Mouse (Mus musculus): ENCODE data around the gene Zfp420. TPM values are rescaled to one million over a fixed set of nuclear protein-coding genes. Genes with fewer than 3 reads are reported as not detected.

Zfp420 gene
- total and polyA plus RNA-seq, 2 experiments: 0.50 to 2.8 TPM

GRCm38 (mm10) chr7:29912172-29912571 lies 52.4 kb downstream of the Zfp420 start:
- Histone ChIP-seq H3K27ac (replicated peaks; ENCODE audit: insufficient read depth, low read depth, low read length) (no peak overlapping the region), H3K4me3 (ENCODE audit: insufficient read depth, low read depth, low read length) (no peak overlapping the region), H3K79me2 (ENCODE audit: control insufficient read depth, insufficient read depth, low read length) (no peaks in the 10 kb centered on the region; the same call in 1 of the 2 replicates), H3K4me1 (ENCODE audit: control insufficient read depth, insufficient read depth, low read length) (no peaks in the 10 kb centered on the region), H3K9ac (ENCODE audit: low read depth, low read length) (no peak overlapping the region), H3K36me3 (ENCODE audit: control insufficient read depth, insufficient read depth, low read length) (peaks cover 40% of the 10 kb centered on the region), H3K27me3 (ENCODE audit: control insufficient read depth, insufficient read depth, low read length) (no peaks in the 10 kb centered on the region)
- TF ChIP-seq CTCF (IDR thresholded peaks at IDR 0.05; ENCODE audit: low read depth, low read length): no peak
- no peak for TF ChIP-seq POLR2A (IDR thresholded peaks at IDR 0.05; ENCODE audit: extremely low read depth, insufficient read depth, low read length)
- DNase-seq (ENCODE audit: extremely low read depth, low read depth, low spot score): no peak
- 94% methylated on average over 13 of the region's 13 CpGs for WGBS

- DNase-seq (ENCODE audit: extremely low read depth, low read depth, low spot score): no peak
- Histone ChIP-seq H3K27ac (replicated peaks; ENCODE audit: insufficient read depth, low read depth, low read length) (no peak overlapping the region), H3K27me3 (ENCODE audit: control insufficient read depth, insufficient read depth, low read length) (no peaks in the 10 kb centered on the region), H3K9ac (ENCODE audit: low read depth, low read length) (no peak overlapping the region), H3K36me3 (ENCODE audit: control insufficient read depth, insufficient read depth, low read length) (peaks cover 29% of the 10 kb centered on the region), H3K4me3 (ENCODE audit: insufficient read depth, low read depth, low read length) (no peak overlapping the region), H3K4me1 (ENCODE audit: control insufficient read depth, insufficient read depth, low read length) (no peaks in the 10 kb centered on the region), H3K79me2 (ENCODE audit: control insufficient read depth, insufficient read depth, low read length) (no peaks in the 10 kb centered on the region)
- WGBS: 37% methylated on average over 6 of the region's 6 CpGs
- no peak for TF ChIP-seq CTCF (IDR thresholded peaks at IDR 0.05; ENCODE audit: low read depth, low read length)
- TF ChIP-seq POLR2A (IDR thresholded peaks at IDR 0.05; ENCODE audit: extremely low read depth, insufficient read depth, low read length): no peak
These were observed 57.7 kb downstream of the Zfp420 start for GRCm38 (mm10) chr7:29917371-29918061.

GRCm38 (mm10) chr7:29918062-29918453 lies 58.3 kb downstream of the Zfp420 start:
- Histone ChIP-seq H3K79me2 (ENCODE audit: control insufficient read depth, insufficient read depth, low read length) (no peaks in the 10 kb centered on the region), H3K9ac (ENCODE audit: low read depth, low read length) (no peak overlapping the region), H3K4me3 (ENCODE audit: insufficient read depth, low read depth, low read length) (no peak overlapping the region), H3K27me3 (ENCODE audit: control insufficient read depth, insufficient read depth, low read length) (no peaks in the 10 kb centered on the region), H3K27ac (replicated peaks; ENCODE audit: insufficient read depth, low read depth, low read length) (no peak overlapping the region), H3K4me1 (ENCODE audit: control insufficient read depth, insufficient read depth, low read length) (no peaks in the 10 kb centered on the region), H3K36me3 (ENCODE audit: control insufficient read depth, insufficient read depth, low read length) (peaks cover 25% of the 10 kb centered on the region)
- DNase-seq (ENCODE audit: extremely low read depth, low read depth, low spot score): no peak
- TF ChIP-seq CTCF (IDR thresholded peaks at IDR 0.05; ENCODE audit: low read depth, low read length): no peak
- no peak for TF ChIP-seq POLR2A (IDR thresholded peaks at IDR 0.05; ENCODE audit: extremely low read depth, insufficient read depth, low read length)
- 85% methylated on average over 4 of the region's 4 CpGs for WGBS

GRCm38 (mm10) chr7:29921439-29922093 lies 61.8 kb downstream of the Zfp420 start:
- 87% methylated on average over 6 of the region's 6 CpGs for WGBS
- Histone ChIP-seq H3K36me3 (ENCODE audit: control insufficient read depth, insufficient read depth, low read length) (no peaks in the 10 kb centered on the region), H3K4me1 (ENCODE audit: control insufficient read depth, insufficient read depth, low read length) (no peaks in the 10 kb centered on the region), H3K27ac (replicated peaks; ENCODE audit: insufficient read depth, low read depth, low read length) (no peak overlapping the region), H3K27me3 (ENCODE audit: control insufficient read depth, insufficient read depth, low read length) (0 out of 2 replicates have a peak, but pooled peaks cover 2% of the 10 kb centered on the region), H3K9ac (ENCODE audit: low read depth, low read length) (no peak overlapping the region), H3K4me3 (ENCODE audit: insufficient read depth, low read depth, low read length) (no peak overlapping the region), H3K79me2 (ENCODE audit: control insufficient read depth, insufficient read depth, low read length) (no peaks in the 10 kb centered on the region)
- DNase-seq (ENCODE audit: extremely low read depth, low read depth, low spot score): no peak
- TF ChIP-seq POLR2A (IDR thresholded peaks at IDR 0.05; ENCODE audit: extremely low read depth, insufficient read depth, low read length): no peak
- no peak for TF ChIP-seq CTCF (IDR thresholded peaks at IDR 0.05; ENCODE audit: low read depth, low read length)

GRCm38 (mm10) chr7:29922780-29923179 lies 63.0 kb downstream of the Zfp420 start:
- TF ChIP-seq CTCF (IDR thresholded peaks at IDR 0.05; ENCODE audit: low read depth, low read length) (no peak), POLR2A (IDR thresholded peaks at IDR 0.05; ENCODE audit: extremely low read depth, insufficient read depth, low read length) (no peak)

More at GRCm38 (mm10) chr7:29922780-29923179, 63.0 kb downstream of the Zfp420 start:
- Histone ChIP-seq H3K9ac (ENCODE audit: low read depth, low read length) (no peak overlapping the region), H3K27me3 (ENCODE audit: control insufficient read depth, insufficient read depth, low read length) (0 out of 2 replicates have a peak, but pooled peaks cover 2% of the 10 kb centered on the region), H3K27ac (replicated peaks; ENCODE audit: insufficient read depth, low read depth, low read length) (no peak overlapping the region), H3K36me3 (ENCODE audit: control insufficient read depth, insufficient read depth, low read length) (no peaks in the 10 kb centered on the region), H3K4me1 (ENCODE audit: control insufficient read depth, insufficient read depth, low read length) (no peaks in the 10 kb centered on the region), H3K79me2 (ENCODE audit: control insufficient read depth, insufficient read depth, low read length) (no peaks in the 10 kb centered on the region), H3K4me3 (ENCODE audit: insufficient read depth, low read depth, low read length) (no peak overlapping the region)
- DNase-seq (ENCODE audit: extremely low read depth, low read depth, low spot score): no peak
- 83% methylated on average over 2 of the region's 2 CpGs for WGBS

Other genes starting within 250 kb of the Zfp420 start
- not detected in 2 replicates for gene Catsperg2, start 132.9 kb upstream of the Zfp420 start, total RNA-seq (2014; rRNA removed)
- gene Catsperg2, start 132.9 kb upstream of the Zfp420 start, polyA plus RNA-seq (2012; rRNA removed): not detected in 2 replicates
- 4.3 and 4.7 TPM in 2 replicates for gene Zfp84, start 91.4 kb upstream of the Zfp420 start, total RNA-seq (2014; rRNA removed)
- gene Zfp84, start 91.4 kb upstream of the Zfp420 start, polyA plus RNA-seq (2012; rRNA removed): 1.4 and 1.5 TPM in 2 replicates
- gene Zfp30, start 76.0 kb upstream of the Zfp420 start, total RNA-seq (2014; rRNA removed): 1.3 and 1.5 TPM in 2 replicates
- 1.1 and 1.8 TPM in 2 replicates for gene Zfp30, start 76.0 kb upstream of the Zfp420 start, polyA plus RNA-seq (2012; rRNA removed)
- gene Zfp790, start 43.9 kb upstream of the Zfp420 start, total RNA-seq (2014; rRNA removed): 5.6 and 7.2 TPM in 2 replicates
- 1.1 and 1.4 TPM in 2 replicates for gene Zfp790, start 43.9 kb upstream of the Zfp420 start, polyA plus RNA-seq (2012; rRNA removed)
- 0.54 and 0.65 TPM in 2 replicates for gene Zfp940, start 6.3 kb upstream of the Zfp420 start, total RNA-seq (2014; rRNA removed)
- gene Zfp940, start 6.3 kb upstream of the Zfp420 start, polyA plus RNA-seq (2012; rRNA removed): 0.09 and 0.12 TPM in 2 replicates
- 3.6 and 4.6 TPM in 2 replicates for gene Zfp27, start 46.6 kb downstream of the Zfp420 start, total RNA-seq (2014; rRNA removed)
- 1.1 and 1.3 TPM in 2 replicates for gene Zfp27, start 46.6 kb downstream of the Zfp420 start, polyA plus RNA-seq (2012; rRNA removed)
- 2.4 and 3.2 TPM in 2 replicates for gene Zfp383, start 48.2 kb downstream of the Zfp420 start, total RNA-seq (2014; rRNA removed)
- 0.36 and 0.51 TPM in 2 replicates for gene Zfp383, start 48.2 kb downstream of the Zfp420 start, polyA plus RNA-seq (2012; rRNA removed)
- 2.4 and 2.6 TPM in 2 replicates for gene Zfp74, start 94.1 kb downstream of the Zfp420 start, total RNA-seq (2014; rRNA removed)
- gene Zfp74, start 94.1 kb downstream of the Zfp420 start, polyA plus RNA-seq (2012; rRNA removed): 2.3 and 2.7 TPM in 2 replicates
- 8.7 and 8.8 TPM in 2 replicates for gene Zfp568, start 124.0 kb downstream of the Zfp420 start, total RNA-seq (2014; rRNA removed)
- gene Zfp568, start 124.0 kb downstream of the Zfp420 start, polyA plus RNA-seq (2012; rRNA removed): 4.3 and 4.9 TPM in 2 replicates
- gene Zfp14, start 191.4 kb downstream of the Zfp420 start, total RNA-seq (2014; rRNA removed): 1.1 TPM in 2 replicates
- gene Zfp14, start 191.4 kb downstream of the Zfp420 start, polyA plus RNA-seq (2012; rRNA removed): 0.49 and 0.65 TPM in 2 replicates
- 0.40 and 0.46 TPM in 2 replicates for gene Zfp82, start 212.9 kb downstream of the Zfp420 start, total RNA-seq (2014; rRNA removed)
- 0.04 and 0.14 TPM in 2 replicates for gene Zfp82, start 212.9 kb downstream of the Zfp420 start, polyA plus RNA-seq (2012; rRNA removed)
- gene Gm26920, start 230.4 kb downstream of the Zfp420 start, total RNA-seq (2014; rRNA removed): 0.13 TPM in 1 of 2 replicates, not detected in the other
- gene Gm26920, start 230.4 kb downstream of the Zfp420 start, polyA plus RNA-seq (2012; rRNA removed): not detected in 2 replicates
- 0.37 and 0.67 TPM in 2 replicates for gene Zfp566, start 230.5 kb downstream of the Zfp420 start, total RNA-seq (2014; rRNA removed)
- 0.56 and 1.9 TPM in 2 replicates for gene Zfp566, start 230.5 kb downstream of the Zfp420 start, polyA plus RNA-seq (2012; rRNA removed)
- 19.0 and 19.6 TPM in 2 replicates for gene Zfp260, start 234.8 kb downstream of the Zfp420 start, total RNA-seq (2014; rRNA removed)
- 8.3 and 11.1 TPM in 2 replicates for gene Zfp260, start 234.8 kb downstream of the Zfp420 start, polyA plus RNA-seq (2012; rRNA removed)